Mouse (Mus musculus): ENCODE measurements around the gene Csrp2.

Gene Csrp2

GRCm38 (mm10) chr10:110919531-110920343, at the start of gene Csrp2:
Gene Csrp2, plus strand, starts transcription at chr10:110919789.
- peak; percentile 41 for DNase-seq (ENCODE audit: low read depth, low spot score)

GRCm38 (mm10) chr10:110874853-110875252, 44.7 kb upstream of the Csrp2 start:
- no peak for DNase-seq (ENCODE audit: low read depth, low spot score)

- DNase-seq (ENCODE audit: low read depth, low spot score), result no peak
Measured at GRCm38 (mm10) chr10:110876956-110877355, 42.6 kb upstream of the Csrp2 start.

GRCm38 (mm10) chr10:110877851-110878250, 41.7 kb upstream of the Csrp2 start:
- no peak for DNase-seq (ENCODE audit: low read depth, low spot score)

- no peak for DNase-seq (ENCODE audit: low read depth, low spot score)
Measured at GRCm38 (mm10) chr10:110878641-110879040, 40.9 kb upstream of the Csrp2 start.

GRCm38 (mm10) chr10:110879426-110880066, 40.0 kb upstream of the Csrp2 start:
- DNase-seq (ENCODE audit: low read depth, low spot score), result no peak

GRCm38 (mm10) chr10:110881346-110881745, 38.2 kb upstream of the Csrp2 start:
- no peak for DNase-seq (ENCODE audit: low read depth, low spot score)

GRCm38 (mm10) chr10:110882701-110883100, 36.9 kb upstream of the Csrp2 start:
- no peak for DNase-seq (ENCODE audit: low read depth, low spot score)

GRCm38 (mm10) chr10:110890656-110891272, 28.8 kb upstream of the Csrp2 start:
- DNase-seq (ENCODE audit: low read depth, low spot score), result no peak

- DNase-seq (ENCODE audit: low read depth, low spot score), result no peak
Measured at GRCm38 (mm10) chr10:110899744-110900501, 19.7 kb upstream of the Csrp2 start.

- no peak for DNase-seq (ENCODE audit: low read depth, low spot score)
Measured at GRCm38 (mm10) chr10:110903862-110904261, 15.7 kb upstream of the Csrp2 start.

GRCm38 (mm10) chr10:110916666-110917344, 2.8 kb upstream of the Csrp2 start:
- no peak for DNase-seq (ENCODE audit: low read depth, low spot score)

- no peak for DNase-seq (ENCODE audit: low read depth, low spot score)
Measured at GRCm38 (mm10) chr10:110917521-110917920, 2.1 kb upstream of the Csrp2 start.

GRCm38 (mm10) chr10:110918414-110919391, 886 bp upstream of the Csrp2 start:
- no peak for DNase-seq (ENCODE audit: low read depth, low spot score)

- DNase-seq (ENCODE audit: low read depth, low spot score), result no peak
Measured at GRCm38 (mm10) chr10:110920368-110920950, 870 bp downstream of the Csrp2 start.

- no peak for DNase-seq (ENCODE audit: low read depth, low spot score)
Measured at GRCm38 (mm10) chr10:110921890-110922289, 2.3 kb downstream of the Csrp2 start.

- no peak for DNase-seq (ENCODE audit: low read depth, low spot score)
Measured at GRCm38 (mm10) chr10:110922612-110923011, 3.0 kb downstream of the Csrp2 start.

GRCm38 (mm10) chr10:110927491-110927890, 7.9 kb downstream of the Csrp2 start:
- no peak for DNase-seq (ENCODE audit: low read depth, low spot score)

GRCm38 (mm10) chr10:110929756-110930155, 10.2 kb downstream of the Csrp2 start:
- DNase-seq (ENCODE audit: low read depth, low spot score), result no peak
